Mouse (Mus musculus): ENCODE results near the gene Sigirr. TPM values are rescaled to one million over a fixed set of nuclear protein-coding genes. Genes with fewer than 3 reads are reported as not detected.
A peak's percentile ranks its signal among the peaks of the same experiment; 100 is the strongest.

The Sigirr gene
- polyA plus RNA-seq, 1 experiment from 2014 or later = 1.7 TPM

- H3K9ac ChIP-seq = peak overlapping the region; percentile 75
- peaks cover 17% of the 10 kb centered on the region for H3K27me3 ChIP-seq
- peaks cover 26% of the 10 kb centered on the region for H3K4me1 ChIP-seq (replicated peaks)
- H3K27ac ChIP-seq = peak overlapping the region; percentile 91
- H3K36me3 ChIP-seq = peaks cover 38% of the 10 kb centered on the region
- 1% methylated on average over 51 of the region's 51 CpGs for WGBS
- H3K4me3 ChIP-seq = peak overlapping the region; percentile 40
- no peaks in the 10 kb centered on the region for H3K9me3 ChIP-seq
- H3K4me2 ChIP-seq = peak overlapping the region; percentile 71
- ATAC-seq (ENCODE audit: low FRiP score) = peak; percentile 71
These were observed 30.1 kb downstream of the Sigirr start for GRCm38 (mm10) chr7:141070058-141070862.

- no peak overlapping the region for H3K9ac ChIP-seq
- 81% methylated on average over 19 of the region's 19 CpGs for WGBS
- H3K36me3 ChIP-seq = peaks cover 57% of the 10 kb centered on the region
These were observed 32.0 kb downstream of the Sigirr start for GRCm38 (mm10) chr7:141068351-141068750.

DNA sequence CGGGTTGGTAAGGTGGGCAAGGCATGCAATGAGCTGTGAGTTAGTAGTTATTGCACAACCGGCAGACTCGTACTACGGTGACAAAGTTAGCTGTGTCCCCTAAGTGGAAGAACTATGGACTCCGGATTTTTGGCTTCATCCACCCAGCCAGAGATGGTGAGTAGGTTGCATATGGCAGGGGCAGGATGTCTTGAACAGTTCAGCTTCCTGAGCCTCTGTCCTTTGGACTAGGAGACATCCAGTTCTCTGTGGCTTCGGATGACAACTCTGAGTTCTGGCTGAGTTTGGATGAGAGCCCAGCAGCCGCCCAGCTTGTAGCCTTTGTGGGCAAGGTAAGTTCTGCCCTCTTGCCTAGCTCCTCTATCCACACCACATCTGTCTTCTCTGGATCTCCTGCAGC lies 35.8 kb downstream of the Sigirr start:
- ATAC-seq (ENCODE audit: low FRiP score) = no peak
- 0 out of 2 replicates have a peak, but pooled peaks cover 4% of the 10 kb centered on the region for H3K27me3 ChIP-seq
- no peak overlapping the region for H3K9ac ChIP-seq
- H3K27ac ChIP-seq = no peak overlapping the region
- peaks cover 64% of the 10 kb centered on the region for H3K36me3 ChIP-seq
- peaks cover 36% of the 10 kb centered on the region for H3K4me1 ChIP-seq (replicated peaks)
- H3K4me2 ChIP-seq = no peak overlapping the region
- no peaks in the 10 kb centered on the region for H3K9me3 ChIP-seq
- 92% methylated on average over 7 of the region's 7 CpGs for WGBS
- no peak overlapping the region for H3K4me3 ChIP-seq

More at GRCm38 (mm10) chr7:141068351-141068750, 32.0 kb downstream of the Sigirr start:
- ATAC-seq (ENCODE audit: low FRiP score) = no peak
- no peak overlapping the region for H3K4me3 ChIP-seq
- no peaks in the 10 kb centered on the region for H3K9me3 ChIP-seq
- H3K27me3 ChIP-seq = peaks cover 17% of the 10 kb centered on the region
- H3K4me1 ChIP-seq (replicated peaks) = peaks cover 31% of the 10 kb centered on the region
- no peak overlapping the region for H3K27ac ChIP-seq
- H3K4me2 ChIP-seq = no peak overlapping the region

GRCm38 (mm10) chr7:141064175-141064574 lies 36.2 kb downstream of the Sigirr start:
- no peaks in the 10 kb centered on the region for H3K9me3 ChIP-seq
- 85% methylated on average over 7 of the region's 7 CpGs for WGBS
- no peak overlapping the region for H3K4me3 ChIP-seq
- no peak overlapping the region for H3K9ac ChIP-seq
- no peak overlapping the region for H3K4me2 ChIP-seq
- no peak overlapping the region for H3K27ac ChIP-seq
- peaks cover 37% of the 10 kb centered on the region for H3K4me1 ChIP-seq (replicated peaks)
- 0 out of 2 replicates have a peak, but pooled peaks cover 4% of the 10 kb centered on the region for H3K27me3 ChIP-seq
- ATAC-seq (ENCODE audit: low FRiP score) = no peak
- H3K36me3 ChIP-seq = peaks cover 64% of the 10 kb centered on the region

DNA sequence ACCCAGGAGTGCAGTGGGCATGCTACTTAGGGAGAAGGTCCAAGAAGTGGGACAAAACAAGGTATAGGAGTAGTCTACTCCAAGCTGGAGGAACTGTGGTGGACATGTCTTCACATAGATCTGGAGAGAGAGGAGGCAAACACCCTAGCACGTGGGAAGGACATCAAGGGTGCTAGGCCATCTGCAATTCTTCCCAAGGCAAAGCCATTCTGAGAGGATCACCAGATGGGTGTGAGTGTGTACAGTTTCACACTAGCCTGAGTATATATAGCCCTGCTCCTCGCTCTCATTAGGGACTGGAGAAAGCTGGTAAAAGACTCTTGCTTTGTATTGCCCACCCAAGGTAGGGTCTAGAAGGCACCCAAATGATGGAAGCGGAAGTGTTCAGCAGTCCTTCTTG lies 37.0 kb downstream of the Sigirr start:
- H3K9ac ChIP-seq = peak overlapping the region; percentile 99; the same call in 1 of the 2 replicates
- WGBS = 97% methylated on average over 3 of the region's 3 CpGs

DNA sequence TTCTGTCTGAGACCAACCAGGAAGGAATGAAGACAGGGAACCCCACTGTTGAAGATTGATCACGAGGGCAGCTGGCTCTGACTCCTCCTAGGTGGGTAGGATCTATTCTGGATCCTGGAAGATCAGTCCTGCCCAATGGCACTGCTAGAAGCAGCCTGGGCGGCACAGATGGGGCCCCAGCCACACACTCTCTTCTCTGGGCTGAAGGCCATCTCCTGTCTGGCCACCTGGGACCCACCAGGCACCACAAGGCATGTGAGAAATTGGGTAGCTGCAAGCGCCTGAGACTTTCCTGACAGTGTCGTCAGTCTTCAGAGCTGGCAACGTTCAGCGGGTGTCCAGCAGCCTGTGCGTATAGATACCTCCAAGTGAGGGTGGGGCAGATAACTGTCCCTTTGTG lies 37.8 kb downstream of the Sigirr start:
- Histone ChIP-seq H3K4me3 (peak overlapping the region; percentile 92), H3K4me1 (replicated peaks) (peaks cover 39% of the 10 kb centered on the region), H3K36me3 (peaks cover 49% of the 10 kb centered on the region), H3K9me3 (no peaks in the 10 kb centered on the region), H3K9ac (peak overlapping the region; percentile 99), H3K27ac (no peak overlapping the region; the same call in 1 of the 2 replicates), H3K4me2 (peak overlapping the region; percentile 82), H3K27me3 (no peaks in the 10 kb centered on the region)
- no peak for ATAC-seq (ENCODE audit: low FRiP score)
- WGBS = 68% methylated on average over 7 of the region's 7 CpGs

More for the DNA sequence above, 37.0 kb downstream of the Sigirr start:
- Histone ChIP-seq H3K36me3 (peaks cover 57% of the 10 kb centered on the region), H3K4me3 (no peak overlapping the region), H3K27me3 (0 out of 2 replicates have a peak, but pooled peaks cover 1% of the 10 kb centered on the region), H3K27ac (no peak overlapping the region), H3K4me2 (no peak overlapping the region), H3K9me3 (no peaks in the 10 kb centered on the region), H3K4me1 (replicated peaks) (peaks cover 39% of the 10 kb centered on the region)
- no peak for ATAC-seq (ENCODE audit: low FRiP score)

DNA sequence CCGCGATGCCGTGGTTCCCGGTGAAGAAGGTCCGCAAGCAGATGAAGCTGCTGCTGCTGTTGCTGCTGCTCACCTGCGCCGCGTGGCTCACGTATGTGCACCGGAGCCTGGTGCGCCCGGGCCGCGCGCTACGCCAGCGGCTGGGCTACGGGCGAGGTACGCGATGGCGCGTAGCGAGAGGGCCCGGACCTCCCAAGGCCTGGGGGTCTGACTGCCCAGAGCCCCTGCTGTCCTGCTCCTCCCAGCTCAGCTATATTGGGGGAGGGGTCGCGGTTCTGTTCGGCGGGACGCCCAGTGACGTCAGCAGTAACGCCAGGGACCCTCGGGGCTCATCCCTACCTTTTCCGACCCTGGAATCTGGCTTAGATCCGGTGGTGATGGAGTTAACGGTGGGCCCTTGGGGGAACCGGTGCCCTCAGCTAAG lies 39.1 kb downstream of the Sigirr start:
- WGBS = 0% methylated on average over 37 of the region's 37 CpGs
- peak overlapping the region; percentile 97 for H3K27ac ChIP-seq
- H3K9me3 ChIP-seq = no peaks in the 10 kb centered on the region
- no peaks in the 10 kb centered on the region for H3K27me3 ChIP-seq
- peaks cover 41% of the 10 kb centered on the region for H3K36me3 ChIP-seq
- H3K9ac ChIP-seq = peak overlapping the region; percentile 99
- peak overlapping the region; percentile 82 for H3K4me2 ChIP-seq
- peak overlapping the region; percentile 92 for H3K4me3 ChIP-seq
- H3K4me1 ChIP-seq (replicated peaks) = peaks cover 39% of the 10 kb centered on the region
- peak; percentile 57 for ATAC-seq (ENCODE audit: low FRiP score)

GRCm38 (mm10) chr7:141060426-141061242 lies 39.7 kb downstream of the Sigirr start, which contains the start of gene B4galnt4:
Gene B4galnt4, plus strand, starts transcription at chr7:141061104.
- peak; percentile 99 for ATAC-seq (ENCODE audit: low FRiP score)
- peaks cover 4% of the 10 kb centered on the region; the same call in 1 of the 2 replicates for H3K9me3 ChIP-seq
- peaks cover 37% of the 10 kb centered on the region for H3K36me3 ChIP-seq
- H3K4me1 ChIP-seq (replicated peaks) = peaks cover 39% of the 10 kb centered on the region
- WGBS = under 1% methylated on average over 69 of the region's 72 CpGs
- H3K4me3 ChIP-seq = peak within 1 kb of the TSS; percentile 92
- no peaks in the 10 kb centered on the region for H3K27me3 ChIP-seq
- H3K27ac ChIP-seq = peak within 1 kb of the TSS; percentile 97
- H3K9ac ChIP-seq = peak within 1 kb of the TSS; percentile 99
- peak within 1 kb of the TSS; percentile 82 for H3K4me2 ChIP-seq

DNA sequence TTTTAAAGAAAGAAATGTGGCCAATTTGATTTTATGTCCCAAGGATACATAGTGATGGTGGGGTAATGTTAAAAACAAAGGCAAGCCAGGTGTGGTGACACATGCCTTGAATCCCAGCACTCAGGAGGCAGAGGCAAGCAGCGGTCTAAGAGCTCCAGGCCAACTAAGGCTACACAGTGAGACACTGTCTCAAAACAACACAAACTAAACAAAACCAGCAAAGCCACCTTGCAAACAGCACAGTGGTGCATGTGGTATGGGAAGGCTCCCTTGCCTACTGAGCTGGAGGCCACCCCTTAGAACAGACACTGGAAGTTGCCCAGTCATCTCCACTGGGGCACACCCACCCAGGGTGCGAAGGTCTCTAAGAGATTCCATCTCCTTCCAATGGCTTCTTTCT lies 40.4 kb downstream of the Sigirr start:
- Histone ChIP-seq H3K4me2 (peak overlapping the region; percentile 82), H3K27me3 (no peaks in the 10 kb centered on the region), H3K27ac (peak overlapping the region; percentile 97), H3K4me3 (peak overlapping the region; percentile 92), H3K9ac (peak overlapping the region; percentile 99), H3K9me3 (peaks cover 4% of the 10 kb centered on the region; the same call in 1 of the 2 replicates), H3K4me1 (replicated peaks) (peaks cover 39% of the 10 kb centered on the region), H3K36me3 (peaks cover 30% of the 10 kb centered on the region)
- no peak for ATAC-seq (ENCODE audit: low FRiP score)
- 75% methylated on average over 2 of the region's 2 CpGs for WGBS

DNA sequence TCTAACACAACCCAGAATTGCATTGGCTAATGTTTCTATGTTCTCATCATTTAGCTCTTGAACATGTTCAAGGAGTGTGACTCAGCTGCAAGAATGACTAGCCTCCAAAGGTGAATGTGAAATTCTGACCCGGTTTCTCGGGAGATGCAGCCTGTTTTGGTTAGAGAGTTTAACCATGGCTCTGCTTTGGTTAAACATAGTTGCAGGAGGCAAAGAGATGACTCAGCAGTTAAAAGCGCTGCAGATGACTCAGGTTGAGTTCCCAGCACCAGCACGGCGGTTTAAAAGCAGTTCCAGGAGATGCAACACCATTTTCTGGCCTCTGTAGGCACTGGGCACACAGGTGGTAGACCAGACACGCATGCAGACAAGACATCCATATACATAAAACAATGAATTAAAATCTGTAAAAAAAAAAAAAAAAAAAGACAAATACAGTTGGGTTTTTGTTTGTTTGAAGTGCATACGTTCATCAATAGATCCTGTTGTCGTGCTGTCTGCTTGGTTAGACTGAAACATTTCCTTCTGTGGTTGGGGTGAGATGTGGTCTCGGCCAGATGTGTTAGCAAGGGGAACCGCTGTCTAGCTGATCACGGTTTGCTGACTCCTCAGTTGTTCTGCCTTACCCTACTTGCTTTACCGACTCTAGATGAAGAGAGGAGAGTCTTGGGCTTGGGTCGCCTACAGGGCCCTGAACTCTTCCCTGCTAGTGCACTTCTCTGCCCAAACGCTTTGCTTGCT lies 41.6 kb downstream of the Sigirr start:
- no peak overlapping the region for H3K4me2 ChIP-seq
- 98% methylated on average over 14 of the region's 14 CpGs for WGBS
- no peak for ATAC-seq (ENCODE audit: low FRiP score)

GRCm38 (mm10) chr7:141057541-141057940 lies 42.8 kb downstream of the Sigirr start:
- Histone ChIP-seq H3K9me3 (peaks cover 4% of the 10 kb centered on the region; the same call in 1 of the 2 replicates), H3K4me1 (replicated peaks) (peaks cover 25% of the 10 kb centered on the region), H3K4me2 (no peak overlapping the region), H3K4me3 (no peak overlapping the region), H3K27me3 (no peaks in the 10 kb centered on the region), H3K36me3 (peaks cover 10% of the 10 kb centered on the region), H3K27ac (no peak overlapping the region), H3K9ac (no peak overlapping the region)
- WGBS = 97% methylated on average over 1 of the region's 1 CpGs
- no peak for ATAC-seq (ENCODE audit: low FRiP score)

More for the DNA sequence above, 41.6 kb downstream of the Sigirr start:
- Histone ChIP-seq H3K36me3 (peaks cover 19% of the 10 kb centered on the region), H3K9ac (no peak overlapping the region), H3K4me3 (no peak overlapping the region), H3K27me3 (no peaks in the 10 kb centered on the region), H3K4me1 (replicated peaks) (peaks cover 38% of the 10 kb centered on the region), H3K27ac (no peak overlapping the region), H3K9me3 (peaks cover 4% of the 10 kb centered on the region; the same call in 1 of the 2 replicates)

All from hindbrain, embryonic 13.5 days (tissue).